Mouse (Mus musculus): ENCODE measurements around the gene Magi1.

Magi1 gene

DNA sequence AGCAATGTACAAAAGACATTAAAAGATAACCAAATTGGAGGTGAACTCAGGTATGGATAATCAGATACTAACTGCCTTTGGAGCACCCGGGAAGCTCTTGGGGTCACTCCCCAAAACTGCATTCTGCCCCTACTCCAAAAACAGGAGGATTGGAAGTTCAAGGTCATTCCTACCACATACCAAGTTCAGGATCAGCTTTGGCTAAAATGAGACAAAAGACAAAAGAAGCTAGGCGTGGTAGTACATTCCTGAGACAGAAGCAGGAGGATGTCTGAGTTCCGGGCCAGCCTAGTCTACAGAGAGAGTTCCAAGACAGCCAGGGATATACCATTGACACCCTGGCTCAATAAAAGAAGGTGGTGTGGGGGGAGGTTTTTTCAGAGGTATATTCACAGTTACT, 304.5 kb downstream of the Magi1 start:
- no peak for DNase-seq (ENCODE audit: low read depth)

GRCm38 (mm10) chr6:93968721-93969120, 315.0 kb downstream of the Magi1 start:
- DNase-seq (ENCODE audit: low read depth) = no peak

GRCm38 (mm10) chr6:93962757-93963336, 320.9 kb downstream of the Magi1 start:
- no peak for DNase-seq (ENCODE audit: low read depth)

DNA sequence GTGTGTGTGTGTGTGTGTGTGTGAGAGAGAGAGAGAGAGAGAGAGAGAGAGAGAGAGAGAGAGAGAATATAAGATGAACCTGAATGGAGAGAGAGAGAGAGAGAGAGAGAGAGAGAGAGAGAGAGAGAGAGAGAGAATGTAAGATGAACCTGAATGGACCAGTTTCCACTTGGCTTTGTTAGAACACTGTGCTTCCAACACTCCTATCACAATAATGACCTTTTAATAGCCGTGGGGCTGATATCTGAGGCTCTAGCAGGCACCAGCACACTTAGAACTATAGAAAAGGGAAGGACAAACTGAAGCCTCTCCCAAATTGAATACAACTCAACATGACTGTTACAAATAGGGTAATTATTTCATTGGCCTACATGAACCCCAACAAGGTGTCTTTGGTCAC, 321.9 kb downstream of the Magi1 start:
- no peak for DNase-seq (ENCODE audit: low read depth)

DNA sequence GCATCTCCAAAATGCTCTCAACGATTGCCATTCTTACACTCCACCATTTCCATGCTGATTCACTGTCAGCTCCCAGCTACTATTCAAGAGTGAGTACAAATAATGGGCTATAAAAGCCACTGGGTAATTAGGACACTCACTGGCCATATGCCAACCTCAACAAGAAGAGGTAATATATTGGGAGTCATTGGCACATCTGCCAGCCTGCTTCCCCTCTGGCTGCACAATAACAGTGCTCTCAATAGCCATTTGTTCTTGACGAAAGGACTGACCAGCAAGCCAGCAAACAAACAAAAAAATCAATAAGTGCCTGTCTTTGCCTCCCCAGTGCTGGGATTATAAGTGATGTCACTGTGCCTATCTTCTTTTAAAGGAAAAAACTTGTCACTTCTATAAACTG, 326.5 kb downstream of the Magi1 start:
- no peak for DNase-seq (ENCODE audit: low read depth)

- DNase-seq (ENCODE audit: low read depth) = no peak
Measured at GRCm38 (mm10) chr6:93946612-93947011, 337.1 kb downstream of the Magi1 start.

- DNase-seq (ENCODE audit: low read depth) = no peak
Measured at GRCm38 (mm10) chr6:93936359-93936758, 347.4 kb downstream of the Magi1 start.

DNA sequence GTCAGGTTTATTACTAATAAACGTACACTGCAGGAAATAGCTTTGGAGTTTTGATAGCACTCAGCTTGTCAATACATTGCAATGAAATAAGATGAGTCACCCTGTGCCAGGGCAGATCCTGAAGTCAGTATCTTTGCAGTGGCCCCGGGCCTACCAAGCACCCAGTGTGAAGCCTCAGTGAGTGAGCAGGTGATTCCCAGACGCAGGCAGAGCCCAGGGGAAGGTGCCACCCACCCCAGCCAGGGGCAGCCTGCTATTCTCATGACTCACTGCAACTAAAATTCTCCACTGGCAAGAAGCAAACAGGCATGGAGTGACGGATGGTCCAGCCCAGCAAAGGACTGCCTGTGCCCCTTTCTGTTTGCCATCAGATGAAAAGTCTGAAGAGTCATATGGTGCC, 347.9 kb downstream of the Magi1 start:
- no peak for DNase-seq (ENCODE audit: low read depth)

- DNase-seq (ENCODE audit: low read depth) = no peak
Measured at GRCm38 (mm10) chr6:93934700-93935099, 349.0 kb downstream of the Magi1 start.

GRCm38 (mm10) chr6:93924568-93924967, 359.1 kb downstream of the Magi1 start:
- no peak for DNase-seq (ENCODE audit: low read depth)

DNA sequence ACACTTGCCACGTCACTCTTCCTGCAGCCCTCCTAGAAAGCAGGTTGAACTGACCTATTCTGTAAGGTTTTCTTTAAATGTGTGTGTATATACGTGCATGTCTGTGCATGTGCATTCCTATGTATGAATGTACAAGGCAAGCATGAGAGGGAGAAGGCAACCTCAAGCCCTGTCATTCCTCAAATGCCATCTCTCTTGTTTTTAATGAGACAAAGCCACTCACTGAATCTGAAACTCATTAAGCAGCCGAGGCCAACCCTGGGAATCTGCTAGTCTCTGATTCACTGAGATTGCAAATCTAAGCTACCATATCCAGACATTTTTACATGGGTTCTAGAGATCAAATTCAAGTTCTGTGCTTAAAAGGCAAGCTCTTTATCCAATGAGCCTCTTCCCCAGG, 359.7 kb downstream of the Magi1 start:
- DNase-seq (ENCODE audit: low read depth) = no peak

GRCm38 (mm10) chr6:93923351-93923750, 360.4 kb downstream of the Magi1 start:
- no peak for DNase-seq (ENCODE audit: low read depth)

DNA sequence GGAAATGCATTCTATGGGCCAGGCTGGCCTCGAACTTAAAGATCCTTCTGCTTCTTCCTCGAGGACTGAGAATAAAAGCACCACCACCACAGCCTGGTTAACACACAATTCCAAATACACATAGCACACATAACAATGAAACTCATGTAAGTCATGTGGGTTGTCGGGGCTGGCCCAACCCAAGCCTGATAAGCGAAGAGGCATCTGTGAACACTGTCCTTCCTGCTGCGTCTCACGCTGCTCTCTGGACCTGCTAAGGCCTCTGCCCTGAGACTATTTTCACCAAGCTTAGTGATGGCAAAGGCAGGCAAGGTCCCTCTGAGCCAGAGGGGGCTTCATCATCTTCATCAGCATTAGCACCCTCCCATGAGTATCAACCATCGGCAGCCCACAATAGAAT, 360.8 kb downstream of the Magi1 start:
- no peak for DNase-seq (ENCODE audit: low read depth)

DNA sequence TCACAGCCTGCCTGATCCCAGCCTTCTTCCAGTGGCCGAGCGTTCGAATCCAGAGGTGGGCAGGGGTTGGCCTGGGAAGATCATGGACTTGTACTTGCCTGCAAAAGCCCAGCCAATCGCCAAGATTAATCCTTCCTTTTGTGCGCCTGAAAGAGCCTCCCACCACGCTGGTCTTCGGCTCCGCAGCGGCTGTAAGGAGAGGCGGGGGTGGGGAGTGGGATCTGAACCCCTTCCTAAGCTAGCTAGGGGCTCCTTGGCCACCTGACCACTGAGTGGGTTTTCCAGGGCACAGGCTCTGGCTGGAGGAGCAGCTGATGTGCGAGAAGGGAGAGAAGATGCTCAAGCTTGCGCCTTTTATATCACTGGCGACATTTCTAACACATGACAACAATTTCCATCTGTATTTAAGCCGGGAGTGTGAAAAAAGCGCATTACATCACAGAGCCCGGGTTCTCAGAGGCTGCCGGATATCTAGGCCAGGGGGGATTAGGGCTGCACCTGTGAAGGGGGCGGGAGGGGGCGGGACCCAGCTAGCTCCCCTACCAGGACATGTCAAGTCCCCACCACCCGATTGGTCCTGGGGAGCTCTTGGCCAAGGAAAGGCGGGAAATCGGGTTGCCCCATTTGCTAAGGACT, 370.4 kb downstream of the Magi1 start:
- DNase-seq (ENCODE audit: low read depth) = no peak

GRCm38 (mm10) chr6:93912582-93913225, 371.0 kb downstream of the Magi1 start:
- no peak for DNase-seq (ENCODE audit: low read depth)

- no peak for DNase-seq (ENCODE audit: low read depth)
Measured at GRCm38 (mm10) chr6:93912003-93912581, 371.6 kb downstream of the Magi1 start.

- DNase-seq (ENCODE audit: low read depth) = no peak
Measured at GRCm38 (mm10) chr6:93911420-93911819, 372.3 kb downstream of the Magi1 start.

DNA sequence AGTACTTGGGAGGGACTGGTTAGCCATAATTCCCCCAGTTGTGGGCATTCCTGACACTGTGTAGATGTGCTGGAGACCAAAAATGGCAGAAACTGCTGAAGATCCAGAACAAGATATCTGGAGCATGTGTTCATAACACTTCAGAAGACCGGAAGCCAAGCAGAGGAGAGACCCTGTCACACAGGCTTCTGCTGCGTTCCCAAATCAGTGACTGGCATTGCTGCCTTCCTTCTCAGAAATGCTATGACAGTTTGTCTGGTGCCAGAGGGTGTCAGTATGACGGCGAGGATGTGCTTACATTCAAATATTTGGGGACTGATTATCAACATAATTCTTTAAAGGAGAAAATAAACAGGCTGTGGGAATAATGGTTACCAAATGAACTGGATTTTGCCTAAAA, 373.7 kb downstream of the Magi1 start:
- no peak for DNase-seq (ENCODE audit: low read depth)

GRCm38 (mm10) chr6:93904987-93905386, 378.7 kb downstream of the Magi1 start:
- no peak for DNase-seq (ENCODE audit: low read depth)

DNA sequence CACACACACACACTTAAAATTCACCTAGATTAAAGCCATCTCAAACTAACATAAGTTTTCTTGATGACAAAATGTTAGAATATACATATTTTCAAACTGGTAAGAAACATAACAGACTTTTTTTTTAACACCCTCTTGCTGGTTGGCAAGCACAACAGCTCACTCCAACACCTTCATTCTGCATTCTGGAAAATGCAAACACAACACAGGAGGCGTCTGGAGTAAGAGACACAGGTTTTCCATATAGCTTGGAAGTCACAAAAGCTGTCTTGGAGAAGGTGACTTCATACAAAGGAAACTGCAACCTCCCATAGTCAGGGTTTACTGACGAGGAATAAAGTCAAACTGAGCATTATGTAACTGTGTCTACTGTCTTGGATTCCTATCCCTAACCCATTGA, 381.5 kb downstream of the Magi1 start:
- no peak for DNase-seq (ENCODE audit: low read depth)

GRCm38 (mm10) chr6:93901408-93901807, 382.3 kb downstream of the Magi1 start:
- no peak for DNase-seq (ENCODE audit: low read depth)

GRCm38 (mm10) chr6:93897512-93897911, 386.2 kb downstream of the Magi1 start:
- no peak for DNase-seq (ENCODE audit: low read depth)

GRCm38 (mm10) chr6:93895721-93896120, 388.0 kb downstream of the Magi1 start:
- DNase-seq (ENCODE audit: low read depth) = no peak

Data from c-Kit-positive CD71-negative TER-119-negative erythroid progenitor cells, embryonic 14.5 days (primary cell).